Mouse (Mus musculus) skeletal muscle tissue, adult 2 months (tissue): ENCODE results near the gene Heyl.

ENCODE experiments used
- DNase-seq: peaks from one replicate; pipeline ENCODE4 v3.0.0-alpha.2; 2012; ENCODE audit warnings: low read depth, low spot score

Gene Heyl

DNA sequence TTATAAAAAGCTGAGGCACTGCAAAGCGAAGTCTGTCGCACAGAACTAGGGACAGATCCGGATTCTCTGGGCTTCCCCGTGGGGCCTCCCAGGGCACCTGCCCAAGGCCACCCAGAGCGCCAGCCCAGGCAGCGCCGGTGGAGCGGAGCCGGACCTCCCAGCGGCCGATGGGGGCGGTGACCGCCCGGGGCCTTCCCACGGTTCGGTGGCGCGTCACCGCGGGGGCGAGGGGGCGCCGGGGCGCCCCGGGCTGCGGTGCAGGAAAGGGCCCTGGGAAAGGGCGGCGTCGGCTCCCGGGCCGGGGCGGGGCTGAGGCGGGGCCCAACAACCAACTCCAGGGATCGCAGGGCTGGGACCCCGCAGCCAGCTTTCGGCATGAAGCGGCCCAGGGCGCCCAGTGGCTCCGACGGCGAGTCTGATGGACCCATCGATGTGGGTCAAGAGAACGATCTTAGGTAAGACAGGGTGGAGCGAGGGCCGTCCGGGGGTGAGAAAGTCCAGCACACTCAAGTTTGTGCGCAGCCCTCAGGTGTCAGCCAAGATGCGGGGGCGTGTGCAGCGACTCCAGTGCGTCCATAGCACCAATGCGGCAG is at the start of gene Heyl:
Heyl (plus strand) TSS at position 65 of the 593 bp plus-strand sequence.
- no peak for DNase-seq

GRCm38 (mm10) chr4:123184816-123185215 is 48.5 kb upstream of the Heyl start:
- DNase-seq = no peak

DNA sequence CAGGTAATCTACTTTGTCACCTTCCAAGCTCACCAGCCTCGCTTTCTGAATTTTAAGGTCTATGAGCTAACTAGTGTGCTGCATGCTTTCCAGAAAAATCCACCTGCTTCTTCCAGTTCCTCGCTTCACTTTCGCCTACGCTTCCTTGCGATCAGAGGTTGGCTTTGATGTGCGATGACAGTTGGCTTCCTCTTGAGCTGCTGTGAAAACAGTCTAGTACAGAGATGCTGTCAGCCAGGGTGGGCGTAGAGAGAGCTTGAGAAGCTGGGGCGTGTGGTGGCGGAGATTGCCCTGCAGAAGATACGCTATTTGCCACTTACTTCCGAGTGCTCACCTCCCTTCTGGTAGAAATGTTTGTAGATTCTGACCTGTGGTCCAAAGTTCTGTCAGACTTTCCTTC is 41.0 kb upstream of the Heyl start:
- DNase-seq = no peak

- DNase-seq = no peak
These were observed 39.6 kb upstream of the Heyl start for GRCm38 (mm10) chr4:123193791-123194190.

DNA sequence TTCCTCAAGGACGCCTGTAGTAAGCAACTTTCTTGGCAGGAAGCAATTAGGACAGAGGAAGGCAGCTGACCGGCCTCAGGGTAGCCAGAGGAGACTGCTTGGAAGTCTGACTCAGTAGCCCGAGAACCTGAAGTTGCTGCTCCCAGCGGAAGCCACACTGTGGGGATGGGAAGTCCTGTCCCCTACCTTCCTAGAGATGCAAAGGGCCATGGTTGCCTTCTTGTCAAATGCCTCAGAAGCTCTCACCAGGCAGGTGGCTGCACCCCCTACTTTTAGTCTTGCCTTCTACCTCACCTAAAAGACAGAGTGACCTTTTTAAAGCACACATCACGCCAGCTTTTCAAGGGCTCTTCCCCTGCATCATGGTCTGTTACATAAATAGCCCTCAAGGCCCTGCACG is 36.7 kb upstream of the Heyl start:
- DNase-seq = no peak

- peak; percentile 50 for DNase-seq
These were observed 32.6 kb upstream of the Heyl start for GRCm38 (mm10) chr4:123200771-123201185.

DNA sequence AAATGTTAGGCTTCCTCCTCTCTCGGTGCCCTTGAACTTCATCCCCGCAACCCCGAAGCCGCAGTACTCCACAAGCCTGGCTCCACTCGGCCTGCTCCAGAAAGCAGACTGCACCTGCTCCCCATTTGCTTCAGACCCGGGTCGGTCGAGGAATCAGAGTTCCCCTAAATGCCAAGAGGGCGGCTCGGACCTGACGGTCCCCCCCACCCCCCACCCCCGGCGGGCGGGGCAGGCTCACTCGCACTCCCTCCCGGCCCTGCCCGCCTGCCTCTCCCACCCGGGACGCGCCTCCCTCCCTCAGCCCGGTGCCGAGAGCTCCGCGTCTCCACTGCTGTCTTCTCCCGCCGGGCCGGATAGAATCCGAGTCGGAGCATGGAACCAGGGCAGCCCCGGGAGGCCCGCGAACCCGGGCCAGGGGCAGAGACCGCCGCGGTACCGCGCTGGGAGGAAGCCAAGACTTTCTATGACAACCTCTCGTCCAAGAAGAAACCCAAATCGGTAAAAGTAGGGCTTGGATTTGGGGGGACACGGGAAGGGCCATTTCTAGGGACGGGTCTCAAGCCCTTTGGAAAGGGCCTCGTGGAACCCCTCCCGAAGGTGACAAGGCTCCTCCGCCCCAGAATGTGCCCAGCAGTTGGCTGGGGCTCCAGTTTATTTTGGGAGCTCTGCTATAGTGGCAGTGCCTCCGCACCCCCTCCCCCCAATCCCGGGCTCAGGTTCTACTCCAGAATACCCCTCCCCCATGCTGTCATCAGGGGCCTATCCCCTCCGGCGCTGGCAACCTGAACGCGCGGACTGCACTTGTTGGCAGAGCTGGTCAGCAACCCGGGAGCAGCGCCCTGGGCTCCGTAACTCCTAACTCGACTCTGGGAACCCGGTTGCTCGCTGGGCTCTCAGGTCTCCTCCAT is 31.9 kb upstream of the Heyl start, which contains the start of gene Nt5c1a:
Nt5c1a (plus strand) TSS at position 319 of the 908 bp plus-strand sequence.
- DNase-seq = peak; percentile 84

DNA sequence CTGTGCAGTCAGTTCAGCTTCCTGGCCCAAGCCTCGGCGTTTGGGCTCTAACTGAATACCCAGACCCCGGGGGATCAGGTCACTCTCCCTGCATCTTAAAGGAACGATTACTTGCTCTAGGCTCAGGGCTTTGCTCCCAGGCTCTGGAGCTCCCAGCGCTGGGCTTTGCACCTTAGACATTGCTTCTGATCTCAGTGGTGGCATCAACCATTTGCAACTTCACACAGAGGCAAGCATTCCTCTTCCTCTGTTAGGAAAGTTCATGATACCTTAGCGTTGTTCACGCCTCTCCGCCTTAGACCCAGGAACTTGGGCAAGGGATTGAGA is 31.3 kb upstream of the Heyl start:
- no peak for DNase-seq

DNA sequence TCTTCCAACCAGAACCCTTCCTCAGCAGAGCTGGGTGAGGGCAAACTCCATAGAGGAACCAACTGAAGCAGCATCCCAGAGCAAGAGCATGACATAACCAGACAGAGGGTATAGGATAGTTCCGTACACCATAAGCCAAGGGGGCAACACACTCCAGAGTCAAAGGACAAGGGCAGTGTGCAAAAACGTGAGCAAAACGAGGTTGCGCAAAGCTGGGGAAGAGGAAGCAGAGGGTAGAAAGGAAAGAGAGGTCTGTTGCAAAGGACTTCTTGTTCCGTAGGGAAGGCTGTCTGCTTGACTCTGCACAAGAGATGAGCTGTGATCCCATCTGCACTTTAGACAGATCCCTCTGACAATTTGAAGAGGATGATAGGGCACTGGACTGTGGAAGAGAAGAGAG is 26.0 kb upstream of the Heyl start:
- no peak for DNase-seq

DNA sequence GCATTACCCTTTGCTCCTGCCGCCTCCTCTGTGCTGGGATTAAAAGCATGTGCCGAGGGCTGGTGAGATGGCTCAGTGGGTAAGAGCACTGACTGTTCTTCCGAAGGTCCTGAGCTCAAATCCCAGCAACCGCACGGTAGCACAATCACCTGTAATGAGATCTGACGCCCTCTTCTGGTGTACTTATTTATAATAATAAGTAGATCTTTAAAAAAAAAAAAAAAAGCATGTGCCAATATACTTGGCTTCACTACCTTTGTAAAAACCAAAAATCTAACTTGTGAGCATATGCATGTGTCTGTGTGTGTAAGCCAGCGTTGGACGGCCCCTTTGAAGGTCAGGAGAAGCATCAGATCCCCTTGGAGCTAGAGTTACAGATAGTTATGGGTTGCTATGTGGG is 22.4 kb upstream of the Heyl start:
- DNase-seq = no peak

DNA sequence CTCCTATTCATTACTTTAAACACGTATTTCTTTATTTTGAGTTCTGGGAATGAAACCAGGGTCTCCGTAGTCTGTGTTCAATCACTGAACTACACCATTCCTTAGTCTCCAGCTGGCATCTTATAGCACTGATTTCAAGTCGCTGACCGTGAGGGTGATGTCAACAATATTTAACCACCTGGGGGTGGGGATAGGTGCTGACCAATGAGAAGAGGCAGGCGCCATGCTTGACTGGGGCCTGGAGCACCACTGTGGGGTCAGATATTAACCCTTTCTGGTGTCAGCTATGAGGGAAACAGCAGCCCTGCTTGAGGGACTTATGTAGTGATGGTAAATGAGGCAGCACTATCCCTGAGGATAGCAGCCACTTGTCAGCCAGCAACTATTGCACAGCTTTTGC is 21.9 kb upstream of the Heyl start:
- DNase-seq = no peak

GRCm38 (mm10) chr4:123212330-123212729 is 21.0 kb upstream of the Heyl start:
- no peak for DNase-seq

GRCm38 (mm10) chr4:123213975-123214374 is 19.4 kb upstream of the Heyl start:
- no peak for DNase-seq

- no peak for DNase-seq
These were observed 18.0 kb upstream of the Heyl start for GRCm38 (mm10) chr4:123215367-123215766.

GRCm38 (mm10) chr4:123216782-123217181 is 16.6 kb upstream of the Heyl start:
- peak; percentile 34 for DNase-seq

- DNase-seq = peak; percentile 55
These were observed 13.5 kb upstream of the Heyl start for GRCm38 (mm10) chr4:123219720-123220357.

GRCm38 (mm10) chr4:123220637-123221036 is 12.7 kb upstream of the Heyl start:
- DNase-seq = no peak

DNA sequence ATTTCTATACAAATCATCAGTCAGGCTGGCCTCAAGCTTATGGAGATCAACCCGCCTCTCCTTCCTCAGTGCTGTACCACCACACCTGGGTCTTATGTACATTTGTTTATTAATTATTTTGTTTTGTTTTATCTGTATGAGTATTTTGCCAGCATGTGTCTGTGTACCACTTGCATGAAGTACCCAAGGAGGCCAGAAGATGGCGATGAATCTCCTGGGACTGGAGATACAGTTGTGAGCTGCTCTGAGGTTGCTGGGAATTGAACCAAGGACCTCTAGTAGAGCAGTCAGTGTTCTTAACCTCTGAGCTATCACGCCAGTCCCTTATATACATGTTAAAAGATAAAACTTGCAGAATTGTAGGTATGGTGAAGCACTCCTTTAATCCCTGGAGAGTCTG is 10.0 kb upstream of the Heyl start:
- no peak for DNase-seq

- DNase-seq = peak; percentile 80
These were observed 7.5 kb upstream of the Heyl start for GRCm38 (mm10) chr4:123225718-123226403.

GRCm38 (mm10) chr4:123227707-123228106 is 5.6 kb upstream of the Heyl start:
- peak; percentile 74 for DNase-seq

- peak; percentile 80 for DNase-seq
These were observed 5.1 kb upstream of the Heyl start for GRCm38 (mm10) chr4:123228270-123228669.

DNA sequence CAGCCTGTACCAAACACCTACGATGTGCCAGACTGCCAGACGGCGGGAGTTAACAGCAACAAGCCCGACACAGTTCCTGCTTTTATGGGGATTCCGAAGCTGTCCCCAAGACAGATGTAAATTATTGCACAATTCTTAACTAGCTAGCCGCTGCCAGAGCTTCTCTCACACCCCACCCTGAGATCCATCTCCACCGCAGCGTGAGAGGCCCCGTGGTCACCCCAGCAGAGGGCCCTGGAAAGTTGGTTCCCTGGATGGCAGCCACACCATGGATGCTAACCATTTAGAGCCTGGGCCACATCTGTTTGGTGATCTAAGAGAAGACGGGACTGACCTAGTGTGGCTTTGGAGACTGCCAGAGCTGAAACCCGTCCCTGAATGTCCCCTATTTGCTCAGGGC is 4.2 kb upstream of the Heyl start:
- no peak for DNase-seq
